11 mouse cellular contexts compared by ENCODE assay signal in the genomic region with DNA sequence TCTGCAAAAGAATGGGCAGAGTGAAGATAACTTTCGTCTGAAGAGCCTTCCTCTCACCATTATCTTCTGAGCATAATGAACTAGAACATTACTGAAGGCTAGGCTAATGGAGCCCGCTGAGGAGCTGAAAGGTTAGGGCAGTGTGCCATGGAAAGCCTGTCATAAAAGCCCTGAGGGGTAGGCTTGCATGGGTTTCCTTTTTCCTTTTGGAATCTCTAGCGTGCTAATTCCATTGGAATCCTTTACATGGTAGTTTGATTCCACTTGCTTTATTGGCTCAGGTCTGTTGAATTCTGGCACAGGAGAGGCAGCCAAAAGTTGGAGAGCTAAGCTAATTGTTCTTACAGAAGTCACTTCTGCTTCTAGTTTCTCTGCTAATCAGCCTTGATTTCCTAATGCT. TPM values are rescaled to one million over a fixed set of nuclear protein-coding genes. Genes with fewer than 3 reads are reported as not detected.
A peak's percentile ranks its signal among the peaks of the same experiment; 100 is the strongest.
DNase-seq lines count a peak whose midpoint lies in the region; ATAC-seq lines count a peak whose summit lies in the region.
"Had no signal": no experiment of that assay in that cellular context is flagged by ENCODE, and none has a peak within 500 bp of the region (broad histone marks: within the 10 kb centered on the region; RNA-seq: fewer than 3 reads in every experiment).

No protein-coding gene starts in this region.

- WGBS in heart, embryonic 10.5 days: 69% methylated on average over 3 of the region's 3 CpGs
- 59% methylated on average over 3 of the region's 3 CpGs for WGBS in midbrain, embryonic 12.5 days
- 30% methylated on average over 3 of the region's 3 CpGs for WGBS in midbrain, embryonic 16.5 days
- WGBS in neural tube, embryonic 15.5 days: 23% methylated on average over 3 of the region's 3 CpGs

- H3K9ac ChIP-seq in midbrain, embryonic 12.5 days (replicated peaks): no peak overlapping the region
- H3K9ac ChIP-seq in midbrain, embryonic 16.5 days (ENCODE audit: low read depth, low read length): no peak overlapping the region
- H3K9ac ChIP-seq in neural tube, embryonic 15.5 days (replicated peaks): no peak overlapping the region
- H3K9ac ChIP-seq: intestine, embryonic 15.5 days; lung, embryonic 14.5 days had no signal

- H3K4me3 ChIP-seq in heart, embryonic 10.5 days: no peak overlapping the region
- no peak overlapping the region for H3K4me3 ChIP-seq in midbrain, embryonic 12.5 days
- no peak overlapping the region for H3K4me3 ChIP-seq in midbrain, embryonic 16.5 days (ENCODE audit: low read depth, low read length)
- H3K4me3 ChIP-seq in neural tube, embryonic 15.5 days (replicated peaks): no peak overlapping the region
- H3K4me3 ChIP-seq: intestine, embryonic 15.5 days had no signal

- peaks cover 87% of the 10 kb centered on the region for H3K36me3 ChIP-seq in heart, embryonic 10.5 days
- peaks cover 86% of the 10 kb centered on the region for H3K36me3 ChIP-seq in midbrain, embryonic 12.5 days
- H3K36me3 ChIP-seq in midbrain, embryonic 16.5 days (ENCODE audit: control insufficient read depth, insufficient read depth, low read length): peaks cover 21% of the 10 kb centered on the region
- H3K36me3 ChIP-seq in neural tube, embryonic 15.5 days: peaks cover 48% of the 10 kb centered on the region

- no peak overlapping the region for H3K4me2 ChIP-seq in midbrain, embryonic 12.5 days (replicated peaks)
- H3K4me2 ChIP-seq in midbrain, embryonic 16.5 days (ENCODE audit: low read length): no peak overlapping the region
- H3K4me2 ChIP-seq in neural tube, embryonic 15.5 days: no peak overlapping the region
- H3K4me2 ChIP-seq: intestine, embryonic 15.5 days; lung, embryonic 14.5 days had no signal

- H3K27ac ChIP-seq in heart, embryonic 10.5 days: no peak overlapping the region
- peak overlapping the region; percentile 10 for H3K27ac ChIP-seq in midbrain, embryonic 12.5 days (replicated peaks)
- H3K27ac ChIP-seq in midbrain, embryonic 16.5 days (ENCODE audit: low read length): no peak overlapping the region
- peak overlapping the region; percentile 3; the same call in 1 of the 2 replicates for H3K27ac ChIP-seq in neural tube, embryonic 15.5 days (replicated peaks)
- H3K27ac ChIP-seq: intestine, embryonic 15.5 days had no signal

- ATAC-seq in midbrain, embryonic 12.5 days (ENCODE audit: low FRiP score, low read depth): no peak
- ATAC-seq in midbrain, embryonic 16.5 days: no peak
- ATAC-seq in neural tube, embryonic 15.5 days (ENCODE audit: low FRiP score): no peak
- ATAC-seq: CD4-positive, CD25-positive, alpha-beta regulatory T cell, adult 4 months; intestine, embryonic 15.5 days had no signal

- peaks cover 8% of the 10 kb centered on the region; the same call in 1 of the 2 replicates for H3K4me1 ChIP-seq in heart, embryonic 10.5 days
- H3K4me1 ChIP-seq in midbrain, embryonic 12.5 days: peaks cover 21% of the 10 kb centered on the region; the same call in 1 of the 2 replicates
- H3K4me1 ChIP-seq in midbrain, embryonic 16.5 days (ENCODE audit: control insufficient read depth, insufficient read depth, low read length): peaks cover 8% of the 10 kb centered on the region
- peaks cover 17% of the 10 kb centered on the region for H3K4me1 ChIP-seq in neural tube, embryonic 15.5 days

- H3K9me3 ChIP-seq in heart, embryonic 10.5 days: no peaks in the 10 kb centered on the region
- H3K9me3 ChIP-seq in midbrain, embryonic 12.5 days: no peaks in the 10 kb centered on the region
- H3K9me3 ChIP-seq in midbrain, embryonic 16.5 days (replicated peaks; ENCODE audit: control insufficient read depth, low read length, poor library complexity, severe bottlenecking): no peaks in the 10 kb centered on the region
- H3K9me3 ChIP-seq in neural tube, embryonic 15.5 days (replicated peaks): no peaks in the 10 kb centered on the region
- H3K9me3 ChIP-seq: intestine, embryonic 15.5 days had no signal

- peak; percentile 55 to 63 for DNase-seq in heart, adult 18-20 months
- no peak for DNase-seq in heart, embryonic 10.5 days (ENCODE audit: low spot score)
- peak; percentile 54 to 76 for DNase-seq in heart, adult 9 months (ENCODE audit: low spot score in 2 of 2)
- no peak for DNase-seq in right cerebral cortex, postnatal 14 days
- no peak for DNase-seq in testis, postnatal 10 days (ENCODE audit: low spot score)
- DNase-seq: lung, embryonic 14.5 days had no signal

- H3K27me3 ChIP-seq in heart, embryonic 10.5 days (ENCODE audit: insufficient read depth, poor library complexity, severe bottlenecking): no peaks in the 10 kb centered on the region
- no peaks in the 10 kb centered on the region for H3K27me3 ChIP-seq in midbrain, embryonic 12.5 days
- no peaks in the 10 kb centered on the region for H3K27me3 ChIP-seq in midbrain, embryonic 16.5 days (ENCODE audit: control insufficient read depth, insufficient read depth, low read depth, low read length)
- H3K27me3 ChIP-seq in neural tube, embryonic 15.5 days (replicated peaks): no peaks in the 10 kb centered on the region
- H3K27me3 ChIP-seq: intestine, embryonic 15.5 days had no signal

RNA-seq across cellular contexts. Expression of gene Cemip2, which starts 20.6 kb away (rescaled TPM):
- 10 to 100 TPM; 11.0 to 11.3 TPM for total RNA-seq in heart, adult 18-20 months (2021)
- 63.1 and 110 TPM in 2 replicates for polyA plus RNA-seq in heart, embryonic 10.5 days (2016; fragmentation: Nextera tagmentation; extraction: Ambion mirVana)
- 105 and 113 TPM in 2 replicates for polyA plus RNA-seq in midbrain, embryonic 12.5 days (2016; fragmentation: Nextera tagmentation; extraction: Ambion mirVana)
- polyA plus RNA-seq in midbrain, embryonic 16.5 days (2015; fragmentation: Nextera tagmentation; extraction: Ambion mirVana): 28.8 and 38.8 TPM in 2 replicates
- polyA plus RNA-seq in neural tube, embryonic 15.5 days (2015; fragmentation: Nextera tagmentation; extraction: Ambion mirVana): 16.0 and 16.9 TPM in 2 replicates

Comparison
In these comparisons a context has a peak if more than half of its experiments do, and no peak if none do; other contexts are left out.
1. DNase-seq: peak in heart, adult 18-20 months (2 of 2) and heart, adult 9 months (2 of 2); none in heart, embryonic 10.5 days (single experiment), right cerebral cortex, postnatal 14 days (single experiment) and testis, postnatal 10 days (single experiment).
2. H3K27ac ChIP-seq: peak in midbrain, embryonic 12.5 days (single experiment) and neural tube, embryonic 15.5 days (single experiment); none in heart, embryonic 10.5 days (single experiment) and midbrain, embryonic 16.5 days (single experiment).